Mouse (Mus musculus): ENCODE results near the gene Pde6h.

- TF ChIP-seq CTCF (IDR thresholded peaks at IDR 0.05) (no peak), EP300 (IDR thresholded peaks at IDR 0.05) (no peak)
Observed at GRCm38 (mm10) chr6:136946943-136947342, 23.3 kb downstream of the Pde6h start.
